In genomic region chr6:29397575-29397974, GRCm38 (mm10) we compare ENCODE assay signal across 8 mouse cellular contexts. TPM values are rescaled to one million over a fixed set of nuclear protein-coding genes. Genes with fewer than 3 reads are reported as not detected.
DNase-seq lines count a peak whose midpoint lies in the region; ATAC-seq lines count a peak whose summit lies in the region.

No protein-coding gene starts in this region.

- 0 out of 2 replicates have a peak, but pooled peaks cover 11% of the 10 kb centered on the region for H3K27me3 ChIP-seq in heart, embryonic 14.5 days (ENCODE audit: control insufficient read depth, insufficient read depth, low read length)
- H3K27me3 ChIP-seq in forebrain, embryonic 12.5 days = peaks cover 24% of the 10 kb centered on the region
- peaks cover 16% of the 10 kb centered on the region; the same call in 1 of the 2 replicates for H3K27me3 ChIP-seq in neural tube, embryonic 12.5 days (replicated peaks)

- ATAC-seq in heart, embryonic 14.5 days (ENCODE audit: insufficient number of reproducible peaks, insufficient read depth, low FRiP score, low read depth) = 0 out of 2 replicates have a peak, but pooled peaks have one; percentile 48
- peak; percentile 43; the same call in 1 of the 2 replicates for ATAC-seq in cerebellum, adult (ENCODE audit: insufficient number of reproducible peaks, low FRiP score, low TSS enrichment)
- peak; percentile 60; the same call in 1 of the 2 replicates for ATAC-seq in forebrain, embryonic 12.5 days (ENCODE audit: low FRiP score)
- ATAC-seq in neural tube, embryonic 12.5 days (ENCODE audit: low FRiP score, low read depth) = peak; percentile 30; the same call in 1 of the 2 replicates
- ATAC-seq in monocyte, adult 5-6 weeks (replicated peaks; ENCODE audit: insufficient number of reproducible peaks, low FRiP score, low TSS enrichment, poor library complexity, severe bottlenecking) = no peak

- peak overlapping the region; percentile 63 to 72 for H3K4me3 ChIP-seq in heart, embryonic 14.5 days (ENCODE audit: control insufficient read depth in 1 of 2, insufficient read depth in 1 of 2, low read depth in 1 of 2, low read length in 2 of 2)
- peak overlapping the region; percentile 62 for H3K4me3 ChIP-seq in forebrain, embryonic 12.5 days (replicated peaks)
- H3K4me3 ChIP-seq in neural tube, embryonic 12.5 days = peak overlapping the region; percentile 71

- DNase-seq in heart, postnatal 36 days = no peak
- peak; percentile 57 to 67 for DNase-seq in layer of hippocampus, postnatal 14 days (ENCODE audit: low spot score in 2 of 2)
- DNase-seq in thymus, postnatal 10 days (ENCODE audit: low spot score in 2 of 2) = no peak

- H3K9ac ChIP-seq in heart, embryonic 14.5 days (ENCODE audit: low read length) = peak overlapping the region; percentile 73
- peak overlapping the region; percentile 76 for H3K9ac ChIP-seq in forebrain, embryonic 12.5 days
- H3K9ac ChIP-seq in neural tube, embryonic 12.5 days = peak overlapping the region; percentile 75

- peak overlapping the region; percentile 88 for H3K4me2 ChIP-seq in heart, embryonic 14.5 days (ENCODE audit: low read length)
- peak overlapping the region; percentile 90 for H3K4me2 ChIP-seq in forebrain, embryonic 12.5 days
- peak overlapping the region; percentile 90 for H3K4me2 ChIP-seq in neural tube, embryonic 12.5 days (replicated peaks)

- H3K27ac ChIP-seq in heart, embryonic 14.5 days (replicated peaks in 1 of 2; ENCODE audit: control insufficient read depth in 1 of 2, insufficient read depth in 1 of 2, low read depth in 2 of 2, low read length in 2 of 2) = peak overlapping the region; percentile 35 to 56; a peak in 3 of 4 replicates
- peak overlapping the region; percentile 66 for H3K27ac ChIP-seq in forebrain, embryonic 12.5 days
- no peak overlapping the region for H3K27ac ChIP-seq in neural tube, embryonic 12.5 days

- H3K36me3 ChIP-seq in heart, embryonic 14.5 days (ENCODE audit: control insufficient read depth, insufficient read depth, low read length) = no peaks in the 10 kb centered on the region; the same call in 1 of the 2 replicates
- no peaks in the 10 kb centered on the region for H3K36me3 ChIP-seq in forebrain, embryonic 12.5 days (replicated peaks)
- H3K36me3 ChIP-seq in neural tube, embryonic 12.5 days = 0 out of 2 replicates have a peak, but pooled peaks cover 2% of the 10 kb centered on the region

- WGBS in heart, embryonic 14.5 days = 3% methylated on average over 6 of the region's 6 CpGs
- 6% methylated on average over 6 of the region's 6 CpGs for WGBS in forebrain, embryonic 12.5 days
- 7% methylated on average over 6 of the region's 6 CpGs for WGBS in neural tube, embryonic 12.5 days

- peaks cover 11 to 26% of the 10 kb centered on the region in 2 experiments for H3K4me1 ChIP-seq in heart, embryonic 14.5 days (ENCODE audit: control insufficient read depth in 2 of 2, insufficient read depth in 2 of 2, low read length in 2 of 2)
- H3K4me1 ChIP-seq in forebrain, embryonic 12.5 days = peaks cover 20% of the 10 kb centered on the region
- H3K4me1 ChIP-seq in neural tube, embryonic 12.5 days = peaks cover 22% of the 10 kb centered on the region

- intact Hi-C loops in heart, postnatal 36 days (cut with DNase I) = no loop called here

- H3K9me3 ChIP-seq in heart, embryonic 14.5 days (ENCODE audit: control insufficient read depth, low read length) = no peaks in the 10 kb centered on the region
- no peaks in the 10 kb centered on the region for H3K9me3 ChIP-seq in forebrain, embryonic 12.5 days
- no peaks in the 10 kb centered on the region for H3K9me3 ChIP-seq in neural tube, embryonic 12.5 days

RNA-seq across cellular contexts. Expression of gene Ccdc136, which starts 1.5 kb away (rescaled TPM):
- 28.3 and 30.8 TPM in 2 replicates for polyA plus RNA-seq in heart, embryonic 14.5 days (2014; fragmentation: Nextera tagmentation; extraction: Ambion mirVana)
- total RNA-seq in heart, postnatal 36 days (2021) = 1 to 10 TPM; 1.7 to 3.0 TPM
- polyA plus RNA-seq in forebrain, embryonic 12.5 days (2016; fragmentation: Nextera tagmentation; extraction: Ambion mirVana) = 27.2 and 29.9 TPM in 2 replicates
- total RNA-seq in layer of hippocampus, postnatal 14 days (2021) = 10 to 100 TPM; 60.0 to 66.7 TPM
- 33.1 and 39.9 TPM in 2 replicates for polyA plus RNA-seq in neural tube, embryonic 12.5 days (2016; fragmentation: Nextera tagmentation; extraction: Ambion mirVana)
- total RNA-seq in monocyte, adult 5-6 weeks (2017) = 0.49 to 0.96 TPM (median 0.67 TPM) in 3 replicates

RNA-seq across cellular contexts. Expression of gene Opn1sw, which starts 9.3 kb away (rescaled TPM):
- polyA plus RNA-seq in heart, embryonic 14.5 days (2014; fragmentation: Nextera tagmentation; extraction: Ambion mirVana) = 0.46 and 1.1 TPM in 2 replicates
- under 1 TPM in 1 of 2 experiments, not detected in 1; 0.11 TPM for total RNA-seq in heart, postnatal 36 days (2021)
- polyA plus RNA-seq in forebrain, embryonic 12.5 days (2016; fragmentation: Nextera tagmentation; extraction: Ambion mirVana) = 0.23 and 0.37 TPM in 2 replicates
- total RNA-seq in layer of hippocampus, postnatal 14 days (2021) = under 1 TPM; 0.26 to 0.35 TPM
- 0.18 and 0.24 TPM in 2 replicates for polyA plus RNA-seq in neural tube, embryonic 12.5 days (2016; fragmentation: Nextera tagmentation; extraction: Ambion mirVana)
- total RNA-seq in monocyte, adult 5-6 weeks (2017) = not detected in 3 replicates

RNA-seq across cellular contexts. Expression of gene Flnc, which starts 35.5 kb away (rescaled TPM):
- 36.8 and 47.7 TPM in 2 replicates for polyA plus RNA-seq in heart, embryonic 14.5 days (2014; fragmentation: Nextera tagmentation; extraction: Ambion mirVana)
- total RNA-seq in heart, postnatal 36 days (2021) = 100 to 1,000 TPM; 205 to 216 TPM
- polyA plus RNA-seq in forebrain, embryonic 12.5 days (2016; fragmentation: Nextera tagmentation; extraction: Ambion mirVana) = 4.1 and 4.5 TPM in 2 replicates
- total RNA-seq in layer of hippocampus, postnatal 14 days (2021) = 1 to 10 TPM; 1.8 to 3.2 TPM
- polyA plus RNA-seq in neural tube, embryonic 12.5 days (2016; fragmentation: Nextera tagmentation; extraction: Ambion mirVana) = 10.1 and 11.1 TPM in 2 replicates
- total RNA-seq in monocyte, adult 5-6 weeks (2017) = not detected in 3 replicates

RNA-seq across cellular contexts. Expression of gene Calu, which starts 49.7 kb away (rescaled TPM):
- polyA plus RNA-seq in heart, embryonic 14.5 days (2014; fragmentation: Nextera tagmentation; extraction: Ambion mirVana) = 452 and 458 TPM in 2 replicates
- 100 to 1,000 TPM; 240 to 254 TPM for total RNA-seq in heart, postnatal 36 days (2021)
- 192 and 207 TPM in 2 replicates for polyA plus RNA-seq in forebrain, embryonic 12.5 days (2016; fragmentation: Nextera tagmentation; extraction: Ambion mirVana)
- 10 to 100 TPM; 89.6 to 95.9 TPM for total RNA-seq in layer of hippocampus, postnatal 14 days (2021)
- polyA plus RNA-seq in neural tube, embryonic 12.5 days (2016; fragmentation: Nextera tagmentation; extraction: Ambion mirVana) = 199 and 223 TPM in 2 replicates
- 134 to 144 TPM (median 142 TPM) in 3 replicates for total RNA-seq in monocyte, adult 5-6 weeks (2017)

Comparison
In these comparisons a context has a peak if more than half of its experiments do, and no peak if none do; other contexts are left out.
1. DNase-seq: peak in layer of hippocampus, postnatal 14 days (2 of 2); none in heart, postnatal 36 days (0 of 2) and thymus, postnatal 10 days (0 of 2).
2. RNA of gene Ccdc136, which starts 1.5 kb away (total RNA-seq): 60.0 to 66.7 TPM in layer of hippocampus, postnatal 14 days; 1.7 to 3.0 TPM in heart, postnatal 36 days and 0.49 to 0.96 TPM in monocyte, adult 5-6 weeks; every median in the first group is over 10 times any median in the second.
3. RNA of gene Flnc, which starts 35.5 kb away (total RNA-seq): 205 to 216 TPM in heart, postnatal 36 days; 1.8 to 3.2 TPM in layer of hippocampus, postnatal 14 days and not detected in monocyte, adult 5-6 weeks; every median in the first group is over 10 times any median in the second.
4. Peak in every context shown above with its lines, with median percentiles within 50 percentile points of each other: H3K4me2 ChIP-seq, H3K4me3 ChIP-seq and H3K9ac ChIP-seq.